Mouse (Mus musculus) lung, postnatal 0 days (tissue): ENCODE results near the gene Foxs1. TPM values are rescaled to one million over a fixed set of nuclear protein-coding genes. Genes with fewer than 3 reads are reported as not detected.

Experiments used
- ATAC-seq: fragments of 200-750 bp; cut with Nextera tagmentation; 2 replicates; pipeline ENCODE4 v1.8.0; 2017; ENCODE audit warnings: moderate library complexity
- DNase-seq: peaks from one replicate; pipeline ENCODE4 v3.0.0-alpha.2; 2016; ENCODE audit warnings: low spot score
- H3K27ac ChIP-seq: fragments of 300-500 bp; sonication (generic); 2 replicates; pipeline ENCODE4 v1.5.1; 2014; ENCODE audit warnings: antibody characterized with exemption, mild to moderate bottlenecking, low read length, mixed read lengths
- H3K27me3 ChIP-seq: fragments of 300-500 bp; sonication (generic); replicated peaks from 2 replicates; pipeline ENCODE4 v1.6.1; 2014; ENCODE audit warnings: low read length, mixed read lengths; ENCODE audit not compliant: insufficient read depth
- H3K36me3 ChIP-seq: fragments of 300-500 bp; sonication (generic); 2 replicates; pipeline ENCODE4 v1.6.1; 2014; ENCODE audit warnings: low read length, mixed read lengths; ENCODE audit not compliant: insufficient read depth
- H3K4me1 ChIP-seq: fragments of 300-500 bp; sonication (generic); 2 replicates; pipeline ENCODE4 v1.6.1; 2014; ENCODE audit warnings: antibody characterized with exemption, low read depth, low read length, mixed read lengths; ENCODE audit not compliant: insufficient read depth
- H3K4me2 ChIP-seq: fragments of 300-500 bp; sonication (generic); replicated peaks from 2 replicates; pipeline ENCODE4 v1.6.1; 2014; ENCODE audit warnings: low read depth, mild to moderate bottlenecking, low read length, moderate library complexity, mixed read lengths
- H3K4me3 ChIP-seq: fragments of 300-500 bp; sonication (generic); 2 replicates; pipeline ENCODE4 v1.5.1; 2014; ENCODE audit warnings: low read depth, low read length
- H3K9ac ChIP-seq: fragments of 300-500 bp; sonication (generic); replicated peaks from 2 replicates; pipeline ENCODE4 v1.6.1; 2014; ENCODE audit warnings: low read depth, mild to moderate bottlenecking
- H3K9me3 ChIP-seq: fragments of 300-500 bp; sonication (generic); 2 replicates; pipeline ENCODE4 v1.6.1; 2016; ENCODE audit warnings: low read length, mixed read lengths
- CTCF ChIP-seq: IDR thresholded peaks from 2 replicates; pipeline ENCODE4 v1.5.1; 2016; ENCODE audit warnings: antibody characterized with exemption, mild to moderate bottlenecking
- EP300 ChIP-seq: IDR thresholded peaks from 2 replicates; pipeline ENCODE4 v1.6.1; 2016; ENCODE audit warnings: antibody characterized with exemption, mild to moderate bottlenecking, control low read depth
- WGBS: fragments of 180-500 bp; shearing (Covaris S2); extraction: QIAGEN DNeasy Blood & Tissue Kit; methylation state at CpG from one replicate; pipeline ENCODE4 v1.1.7; 2014; 5-methylcytosine and 5-hydroxymethylcytosine counted together
- polyA plus RNA-seq: library from polyadenylated mRNA; unstranded; fragments of >200 nt; fragmentation: Nextera tagmentation; extraction: Ambion mirVana; gene quantifications from 2 replicates; pipeline ENCODE4 v1.2.1, GENCODE M21; 2015

Gene Foxs1
- polyA plus RNA-seq, 1 experiment from 2014 or later: 13.2 TPM

DNA sequence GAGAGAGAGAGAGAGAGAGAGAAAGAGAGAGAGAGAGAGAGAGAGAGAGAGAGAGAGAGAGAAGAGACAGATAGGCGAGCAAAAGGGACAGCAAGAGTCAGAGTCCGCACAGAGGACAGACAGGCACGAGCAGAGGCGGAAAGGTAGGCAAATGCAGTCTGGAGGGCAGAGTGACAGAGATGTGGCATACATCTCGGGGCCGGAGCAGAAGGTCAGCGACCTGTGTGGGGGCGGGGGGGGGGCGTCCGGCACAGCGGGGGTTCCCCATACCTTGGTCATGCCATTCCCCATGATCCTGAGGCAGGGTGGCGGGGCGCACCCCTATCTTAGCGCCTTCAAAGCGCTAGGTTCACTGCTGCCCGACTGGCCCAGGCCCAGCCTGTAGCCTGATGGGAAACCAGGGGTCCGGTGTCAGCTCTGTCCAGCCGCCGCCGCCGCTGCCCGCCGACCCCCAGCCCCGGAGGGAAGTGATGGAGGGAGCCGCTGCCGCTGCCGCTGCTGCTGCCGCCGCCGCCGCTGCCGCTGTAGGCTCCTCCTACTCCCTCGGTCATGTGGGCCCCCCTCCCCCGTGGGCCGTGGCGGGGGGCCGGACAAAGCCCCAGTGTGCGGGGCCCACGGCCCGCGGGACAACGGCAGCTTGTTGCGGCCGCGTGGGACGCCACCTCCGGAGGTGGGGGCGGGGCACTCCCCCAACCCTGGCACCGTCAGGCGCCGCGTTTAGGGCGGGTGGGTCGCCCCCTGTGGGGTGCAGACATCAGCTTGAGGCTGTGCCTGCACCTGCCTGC is 18.2 kb upstream of the Foxs1 start, which contains the start of gene Dusp15:
Gene Dusp15 (minus strand): TSS at position 634 of the 785 bp plus-strand sequence.
- peak; percentile 49 for ATAC-seq

GRCm38 (mm10) chr2:152950358-152951064 is 17.5 kb upstream of the Foxs1 start:
- no peak overlapping the region for H3K4me3 ChIP-seq
- H3K4me1 ChIP-seq: peaks cover 5% of the 10 kb centered on the region; the same call in 1 of the 2 replicates
- WGBS: 33% methylated on average over 11 of the region's 11 CpGs
- no peak overlapping the region for H3K4me2 ChIP-seq
- H3K27me3 ChIP-seq: peaks cover 19% of the 10 kb centered on the region
- DNase-seq: no peak
- TF ChIP-seq EP300: no peak
- no peak for TF ChIP-seq CTCF
- no peak overlapping the region for H3K27ac ChIP-seq
- no peak for ATAC-seq
- no peaks in the 10 kb centered on the region for H3K36me3 ChIP-seq
- no peaks in the 10 kb centered on the region for H3K9me3 ChIP-seq
- no peak overlapping the region for H3K9ac ChIP-seq

More for the DNA sequence above, 18.2 kb upstream of the Foxs1 start, which contains the start of gene Dusp15:
- WGBS: under 1% methylated on average over 36 of the region's 54 CpGs
- Histone ChIP-seq H3K4me3 (peak within 1 kb of the TSS; percentile 45), H3K4me2 (peak within 1 kb of the TSS; percentile 93), H3K9me3 (no peaks in the 10 kb centered on the region), H3K27ac (no peak within 1 kb of the TSS), H3K27me3 (peaks cover 19% of the 10 kb centered on the region), H3K4me1 (peaks cover 5% of the 10 kb centered on the region; the same call in 1 of the 2 replicates), H3K36me3 (no peaks in the 10 kb centered on the region), H3K9ac (0 out of 2 replicates have a peak within 1 kb of the TSS, but pooled peaks have one; percentile 19)
- no peak for DNase-seq
- TF ChIP-seq EP300: no peak
- no peak; the same call in 1 of the 2 replicates for TF ChIP-seq CTCF

- no peak for DNase-seq
- Histone ChIP-seq H3K4me3 (no peak overlapping the region), H3K27ac (no peak overlapping the region), H3K9ac (no peak overlapping the region), H3K4me2 (no peak overlapping the region), H3K4me1 (peaks cover 5% of the 10 kb centered on the region; the same call in 1 of the 2 replicates), H3K36me3 (no peaks in the 10 kb centered on the region), H3K9me3 (no peaks in the 10 kb centered on the region), H3K27me3 (peaks cover 32% of the 10 kb centered on the region)
- TF ChIP-seq EP300 (no peak), CTCF (no peak)
- ATAC-seq: no peak
- WGBS: 78% methylated on average over 5 of the region's 5 CpGs
These were observed 15.5 kb upstream of the Foxs1 start for GRCm38 (mm10) chr2:152948438-152949020.

DNA sequence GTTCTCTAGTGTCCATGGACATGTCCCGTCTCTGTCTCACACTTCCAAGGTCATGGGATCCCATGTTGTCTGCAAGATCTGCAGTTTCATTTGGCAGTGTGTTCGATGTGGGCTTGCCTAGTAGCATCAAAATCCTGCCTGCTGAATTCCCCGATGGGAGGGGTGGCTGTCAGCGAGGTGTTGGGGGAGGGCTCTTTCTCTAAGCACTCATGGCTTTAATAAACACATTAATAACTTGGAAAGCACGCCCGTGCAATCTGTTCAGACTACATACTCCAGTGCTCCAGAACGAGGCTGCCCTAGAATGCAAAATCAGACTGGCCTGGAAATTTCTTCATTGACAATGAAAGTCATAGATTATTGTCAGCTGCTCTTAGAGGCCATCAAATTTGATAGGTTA is 14.1 kb upstream of the Foxs1 start:
- Histone ChIP-seq H3K9ac (no peak overlapping the region), H3K4me3 (no peak overlapping the region), H3K36me3 (no peaks in the 10 kb centered on the region), H3K9me3 (no peaks in the 10 kb centered on the region), H3K4me2 (no peak overlapping the region), H3K4me1 (peaks cover 5% of the 10 kb centered on the region; the same call in 1 of the 2 replicates), H3K27me3 (peaks cover 44% of the 10 kb centered on the region), H3K27ac (no peak overlapping the region)
- DNase-seq (peak; percentile 15), ATAC-seq (no peak)
- WGBS: 30% methylated on average over 7 of the region's 7 CpGs
- TF ChIP-seq EP300 (no peak), CTCF (no peak)

DNA sequence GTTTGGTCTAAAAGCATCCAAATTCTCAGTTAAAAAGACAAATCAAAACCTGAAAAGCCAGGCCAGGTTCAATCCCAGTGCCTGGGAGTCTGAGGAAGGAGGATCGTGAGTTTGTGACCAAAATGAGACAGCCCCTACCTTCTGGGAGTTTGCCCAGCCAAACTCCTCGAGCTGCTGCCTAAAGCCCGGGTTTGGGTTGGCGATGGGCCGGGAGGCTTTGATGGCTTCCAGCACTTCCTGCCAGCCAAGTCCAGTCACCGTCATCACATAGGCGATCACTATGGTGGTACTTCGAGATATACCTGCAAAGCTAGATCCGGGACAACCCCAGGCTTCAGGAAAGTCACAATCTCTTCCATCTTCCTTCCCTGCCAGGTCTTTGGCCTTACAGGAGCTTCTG is 11.0 kb upstream of the Foxs1 start:
- no peaks in the 10 kb centered on the region for H3K4me1 ChIP-seq
- no peaks in the 10 kb centered on the region for H3K36me3 ChIP-seq
- no peak overlapping the region for H3K27ac ChIP-seq
- 54% methylated on average over 9 of the region's 9 CpGs for WGBS
- H3K27me3 ChIP-seq: peaks cover 38% of the 10 kb centered on the region
- H3K9me3 ChIP-seq: no peaks in the 10 kb centered on the region
- no peak overlapping the region for H3K9ac ChIP-seq
- H3K4me3 ChIP-seq: no peak overlapping the region
- ATAC-seq: no peak
- no peak overlapping the region for H3K4me2 ChIP-seq
- no peak for DNase-seq
- TF ChIP-seq CTCF: no peak
- TF ChIP-seq EP300: no peak

DNA sequence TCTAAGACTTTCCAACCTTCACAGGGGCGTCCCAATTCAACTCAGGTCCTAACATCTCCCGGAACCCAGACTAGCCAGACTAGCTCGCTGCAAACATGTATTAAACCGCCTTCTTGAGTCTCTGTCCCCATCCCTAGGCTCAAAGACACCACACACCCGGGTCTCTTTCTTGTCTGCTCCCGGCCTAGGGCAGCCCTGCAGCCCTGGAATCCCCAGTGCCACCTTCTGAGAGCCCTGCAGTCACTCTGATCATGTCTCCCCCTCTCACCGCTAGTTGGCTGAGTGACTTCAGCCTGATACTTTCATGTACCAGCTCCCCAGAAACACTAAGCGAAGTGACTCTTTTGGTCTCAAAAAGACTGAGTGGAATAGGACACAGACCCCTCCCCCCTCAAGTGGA is 10.6 kb upstream of the Foxs1 start:
- Histone ChIP-seq H3K9me3 (no peaks in the 10 kb centered on the region), H3K27ac (no peak overlapping the region), H3K4me3 (no peak overlapping the region), H3K36me3 (no peaks in the 10 kb centered on the region), H3K4me1 (no peaks in the 10 kb centered on the region), H3K27me3 (peaks cover 38% of the 10 kb centered on the region), H3K9ac (no peak overlapping the region), H3K4me2 (peak overlapping the region; percentile 47; the same call in 1 of the 2 replicates)
- WGBS: 7% methylated on average over 8 of the region's 8 CpGs
- DNase-seq: no peak
- TF ChIP-seq CTCF (no peak), EP300 (no peak)
- no peak for ATAC-seq
